Mouse (Mus musculus): Measurements from ENCODE around the gene Olfr331. TPM values are rescaled to one million over a fixed set of nuclear protein-coding genes. Genes with fewer than 3 reads are reported as not detected.
"Not testable (repeated sequence)": the region's sequence is repeated elsewhere in the genome, so short reads cannot be mapped to it uniquely, and the experiment has no call there.

Olfr331 gene
- polyA plus RNA-seq (2016; fragmentation: Nextera tagmentation; extraction: Ambion mirVana): not detected in 2 replicates

DNA sequence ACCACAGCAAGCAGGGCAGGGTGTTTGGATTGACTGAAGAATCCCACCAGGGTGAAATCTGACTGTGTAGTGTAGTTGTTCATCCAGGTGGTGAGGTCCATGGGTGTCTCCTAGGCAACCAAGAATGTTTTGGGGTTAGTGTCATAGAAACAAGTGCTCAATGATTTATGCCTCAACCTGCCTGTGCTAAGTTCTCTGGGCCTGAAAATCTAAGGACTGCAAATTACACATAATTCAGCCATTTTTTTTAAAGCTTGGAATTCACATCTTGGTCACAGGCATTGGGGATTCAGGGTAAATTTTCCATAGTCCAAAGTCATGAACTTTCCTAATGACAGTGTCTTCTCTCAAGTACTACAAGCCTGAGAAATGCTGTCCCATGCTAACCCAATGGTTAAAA, at the start of gene Olfr331:
TSS of gene Olfr331 (minus strand) at position 101 of the 400 bp plus-strand sequence.
- not testable (repeated sequence) for DNase-seq (ENCODE audit: low spot score); H3K4me1 ChIP-seq; H3K4me3 ChIP-seq; H3K9me3 ChIP-seq; H3K36me3 ChIP-seq; H3K27ac ChIP-seq; H3K27me3 ChIP-seq (ENCODE audit: insufficient read depth, poor library complexity, severe bottlenecking)

DNA sequence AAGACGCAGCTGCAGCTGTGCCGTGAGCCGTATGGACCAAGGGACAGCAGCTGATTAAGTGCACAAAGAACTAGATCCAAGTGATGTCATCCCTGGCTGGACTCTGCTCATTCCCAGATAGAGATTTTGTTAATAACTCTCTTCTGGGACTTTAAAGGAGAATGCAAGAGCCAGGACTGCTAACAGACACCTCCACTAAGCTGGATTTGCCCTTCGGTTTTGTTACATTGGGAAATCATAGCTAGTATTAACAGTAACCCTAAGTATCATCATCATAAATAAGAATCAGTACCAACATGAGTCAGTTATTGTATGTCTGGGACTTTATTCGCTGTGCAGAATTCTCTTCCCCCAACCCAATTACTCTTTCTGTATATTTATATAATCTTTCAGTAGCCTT, 44.0 kb upstream of the Olfr331 start, which contains the start of gene Olfr329-ps:
TSS of gene Olfr329-ps (minus strand) at position 101 of the 400 bp plus-strand sequence.
- Histone ChIP-seq H3K27me3 (ENCODE audit: insufficient read depth, poor library complexity, severe bottlenecking) (no peaks in the 10 kb centered on the region), H3K4me1 (no peaks in the 10 kb centered on the region), H3K9me3 (no peaks in the 10 kb centered on the region), H3K36me3 (no peaks in the 10 kb centered on the region), H3K27ac (no peak within 1 kb of the TSS), H3K4me3 (no peak within 1 kb of the TSS)
- no peak for DNase-seq (ENCODE audit: low spot score)
- 75% methylated on average over 5 of the region's 5 CpGs for WGBS

DNA sequence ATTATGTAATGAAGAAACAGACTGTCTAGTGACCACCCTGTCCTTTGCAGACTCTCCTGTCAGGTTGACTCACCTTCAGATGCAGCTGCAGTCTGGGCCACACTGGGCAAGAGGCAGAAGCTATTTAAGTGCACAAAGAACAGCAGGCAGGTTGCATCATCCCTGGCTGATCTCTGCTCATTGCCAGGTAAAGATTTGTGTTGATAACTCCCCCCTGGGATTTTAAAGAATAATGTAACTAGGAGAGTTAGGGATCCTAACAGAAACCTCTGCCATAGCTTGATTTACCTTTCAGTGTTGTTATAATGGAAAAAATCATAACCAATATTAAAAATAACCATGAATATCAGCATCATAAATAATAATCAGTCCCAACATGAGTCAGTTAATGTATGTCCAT, 32.4 kb upstream of the Olfr331 start, which contains the start of gene Olfr330:
TSS of gene Olfr330 (minus strand) at position 101 of the 400 bp plus-strand sequence.
- H3K9me3 ChIP-seq; H3K27ac ChIP-seq; H3K4me1 ChIP-seq; H3K36me3 ChIP-seq; H3K4me3 ChIP-seq; H3K27me3 ChIP-seq (ENCODE audit: insufficient read depth, poor library complexity, severe bottlenecking); DNase-seq (ENCODE audit: low spot score): not testable (repeated sequence)

DNA sequence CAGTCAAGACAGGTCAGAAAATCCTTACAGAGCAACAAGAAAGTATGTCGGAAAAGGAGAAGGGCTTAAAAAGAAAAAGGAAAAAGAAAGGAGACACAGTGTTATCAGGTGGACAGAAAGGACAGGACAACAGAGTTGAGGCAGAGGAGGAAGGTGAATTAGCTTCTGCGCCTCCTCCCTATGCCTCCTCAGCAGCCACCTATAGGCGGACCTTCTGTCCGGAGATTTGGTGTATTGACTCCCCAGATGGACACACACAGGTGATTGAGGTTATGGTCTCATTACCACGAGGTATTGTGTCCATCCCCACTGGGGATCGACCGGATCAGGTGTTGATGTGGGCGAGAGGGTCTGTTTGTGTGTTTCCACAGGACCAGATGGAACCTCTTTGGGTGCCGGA, 17.4 kb upstream of the Olfr331 start:
- H3K4me3 ChIP-seq; H3K27ac ChIP-seq; H3K27me3 ChIP-seq (ENCODE audit: insufficient read depth, poor library complexity, severe bottlenecking); DNase-seq (ENCODE audit: low spot score); H3K4me1 ChIP-seq; H3K9me3 ChIP-seq; H3K36me3 ChIP-seq: not testable (repeated sequence)
- 88% methylated on average over 8 of the region's 9 CpGs for WGBS

DNA sequence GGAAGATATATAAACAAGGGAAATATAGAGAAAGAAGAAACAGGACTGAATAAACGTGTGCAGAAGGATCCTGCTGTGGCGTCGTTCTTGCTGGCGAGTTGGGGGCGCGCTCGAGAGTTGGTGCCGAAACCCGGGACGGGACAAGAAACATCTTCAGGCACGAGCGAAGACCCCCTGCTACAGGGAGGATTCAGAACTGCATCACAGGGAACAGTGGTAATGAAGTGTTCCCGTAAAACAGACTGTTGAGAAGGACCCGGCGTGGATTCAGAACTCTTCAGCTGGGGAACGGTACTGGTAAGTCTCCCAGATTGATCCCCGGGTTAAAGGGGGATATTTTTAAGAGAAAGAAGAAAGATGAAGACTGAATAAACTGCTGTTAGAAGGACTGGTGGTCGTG, 16.5 kb upstream of the Olfr331 start:
- not testable (repeated sequence) for H3K36me3 ChIP-seq; H3K4me1 ChIP-seq; H3K27me3 ChIP-seq (ENCODE audit: insufficient read depth, poor library complexity, severe bottlenecking); H3K4me3 ChIP-seq; DNase-seq (ENCODE audit: low spot score); H3K9me3 ChIP-seq; H3K27ac ChIP-seq
- WGBS: 90% methylated on average over 18 of the region's 18 CpGs

DNA sequence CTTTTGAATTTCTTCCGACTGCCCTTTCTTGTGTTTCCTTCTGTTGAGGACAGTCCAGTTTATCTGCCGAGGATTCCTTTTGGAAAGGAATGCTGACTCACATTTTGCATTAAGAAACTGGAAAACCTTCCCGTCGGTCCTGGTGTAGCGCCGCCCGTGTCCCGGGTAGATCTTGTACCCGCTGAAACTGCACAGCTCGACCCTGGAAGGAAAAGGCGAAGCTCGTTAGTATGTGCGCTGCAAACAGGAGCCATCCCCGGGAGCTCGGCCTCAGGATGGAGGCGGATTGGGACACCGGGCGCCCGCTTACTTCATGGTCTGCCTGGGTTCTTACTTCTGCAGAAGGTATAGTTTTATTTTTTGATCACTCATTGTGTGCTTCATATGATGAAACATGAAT, 6.7 kb upstream of the Olfr331 start:
- 78% methylated on average over 19 of the region's 19 CpGs for WGBS
- H3K27me3 ChIP-seq (ENCODE audit: insufficient read depth, poor library complexity, severe bottlenecking); H3K36me3 ChIP-seq: not testable (repeated sequence)

DNA sequence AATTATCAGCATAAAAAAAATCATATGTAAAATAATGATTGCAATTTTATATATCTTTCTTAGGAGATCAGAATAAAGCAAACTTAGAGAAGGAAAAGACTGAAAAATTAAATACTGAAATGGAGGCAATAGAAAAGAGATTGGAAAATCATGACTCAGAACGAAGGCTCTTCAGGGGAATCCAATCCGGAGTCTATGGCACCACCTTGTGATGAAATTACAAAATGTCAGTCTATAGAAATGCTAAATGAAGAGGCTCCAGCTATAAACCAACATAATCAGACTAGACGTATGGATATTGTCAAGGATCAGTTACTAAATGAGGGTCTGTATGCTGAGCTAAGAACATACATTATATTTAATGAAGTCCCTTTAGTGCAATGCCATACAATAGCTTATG, 3.1 kb downstream of the Olfr331 start:
- 65% methylated on average over 3 of the region's 3 CpGs for WGBS
- Histone ChIP-seq H3K27me3 (ENCODE audit: insufficient read depth, poor library complexity, severe bottlenecking) (no peaks in the 10 kb centered on the region), H3K4me1 (no peaks in the 10 kb centered on the region), H3K4me3 (no peak overlapping the region), H3K27ac (no peak overlapping the region), H3K36me3 (no peaks in the 10 kb centered on the region), H3K9me3 (no peaks in the 10 kb centered on the region)
- DNase-seq (ENCODE audit: low spot score): no peak

More for the DNA sequence above, 6.7 kb upstream of the Olfr331 start:
- not testable (repeated sequence) for H3K4me3 ChIP-seq; DNase-seq (ENCODE audit: low spot score); H3K27ac ChIP-seq; H3K9me3 ChIP-seq; H3K4me1 ChIP-seq

DNA sequence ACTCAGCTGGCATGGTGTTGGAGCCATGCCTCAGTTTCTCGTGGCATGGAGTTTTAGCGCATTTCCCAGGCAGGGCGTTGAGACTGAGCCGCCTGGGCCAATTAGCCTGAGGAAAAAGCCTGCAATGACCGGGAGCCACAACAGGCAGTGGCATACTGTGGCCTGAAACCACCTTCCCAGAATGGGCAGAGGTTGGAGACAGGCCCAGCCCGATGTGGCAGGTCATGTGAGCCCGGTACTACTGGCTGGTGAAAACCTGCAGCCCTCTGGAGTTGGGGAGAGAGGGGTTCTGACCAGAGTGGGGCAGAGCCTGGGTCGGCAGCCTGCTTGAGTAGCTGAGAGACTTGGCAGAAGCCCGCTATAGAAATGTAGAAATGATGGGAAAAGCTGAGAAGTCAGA, 3.6 kb downstream of the Olfr331 start:
- no peak for DNase-seq (ENCODE audit: low spot score)
- WGBS: 81% methylated on average over 9 of the region's 9 CpGs
- no peak overlapping the region for H3K4me3 ChIP-seq
- H3K36me3 ChIP-seq: no peaks in the 10 kb centered on the region
- H3K27me3 ChIP-seq (ENCODE audit: insufficient read depth, poor library complexity, severe bottlenecking): no peaks in the 10 kb centered on the region
- no peaks in the 10 kb centered on the region for H3K9me3 ChIP-seq
- H3K4me1 ChIP-seq: no peaks in the 10 kb centered on the region
- H3K27ac ChIP-seq: no peak overlapping the region

DNA sequence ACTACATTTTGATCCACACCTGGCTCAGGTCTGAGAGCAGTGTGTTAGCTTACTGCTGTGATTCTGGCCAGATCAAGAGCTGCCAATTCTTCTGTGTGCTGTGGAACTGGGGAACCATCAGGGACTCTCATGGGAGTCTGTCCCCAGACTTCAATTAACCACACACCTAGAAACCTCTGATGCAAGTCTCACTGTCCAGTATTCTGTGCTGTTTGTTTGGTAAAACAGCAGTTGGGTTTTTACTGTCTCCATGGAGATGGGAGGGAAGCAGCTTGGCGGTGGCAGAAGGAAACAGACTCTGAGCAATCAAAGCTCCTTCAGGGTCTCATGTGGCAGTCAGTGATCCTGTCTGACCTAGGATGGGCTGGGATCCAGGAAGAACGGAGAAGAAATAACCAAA, 9.9 kb downstream of the Olfr331 start, which contains the start of gene Olfr332:
TSS of gene Olfr332 (minus strand) at position 101 of the 400 bp plus-strand sequence.
- H3K4me1 ChIP-seq: no peaks in the 10 kb centered on the region
- 76% methylated on average over 2 of the region's 2 CpGs for WGBS
- DNase-seq (ENCODE audit: low spot score): no peak
- no peaks in the 10 kb centered on the region for H3K36me3 ChIP-seq
- no peak within 1 kb of the TSS for H3K4me3 ChIP-seq
- no peaks in the 10 kb centered on the region for H3K27me3 ChIP-seq (ENCODE audit: insufficient read depth, poor library complexity, severe bottlenecking)
- H3K27ac ChIP-seq: no peak within 1 kb of the TSS
- no peaks in the 10 kb centered on the region for H3K9me3 ChIP-seq

DNA sequence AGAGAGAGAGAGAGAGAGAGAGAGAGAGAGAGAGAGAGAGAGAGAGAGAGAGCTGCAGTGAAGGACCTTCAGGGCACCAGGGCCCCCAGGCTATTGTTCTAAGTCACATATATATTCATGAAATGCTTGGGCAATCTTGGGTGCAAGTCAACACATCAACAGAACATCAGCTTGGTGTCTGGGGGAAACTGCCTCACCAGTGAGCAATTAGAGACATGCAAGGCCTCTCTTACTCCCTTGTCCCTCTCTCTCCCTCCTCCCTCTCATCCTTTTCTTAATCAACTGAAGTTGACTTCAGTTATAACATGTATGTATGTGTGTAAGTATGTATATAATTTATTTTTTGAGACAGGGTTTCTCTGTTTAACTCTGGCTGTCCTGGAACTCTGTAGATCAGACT, 40.2 kb downstream of the Olfr331 start, which contains the start of gene Olfr30:
TSS of gene Olfr30 (minus strand) at position 101 of the 400 bp plus-strand sequence.
- no peak within 1 kb of the TSS for H3K27ac ChIP-seq
- H3K36me3 ChIP-seq: no peaks in the 10 kb centered on the region
- no peak for DNase-seq (ENCODE audit: low spot score)
- H3K27me3 ChIP-seq (ENCODE audit: insufficient read depth, poor library complexity, severe bottlenecking): no peaks in the 10 kb centered on the region
- no peaks in the 10 kb centered on the region for H3K4me1 ChIP-seq
- H3K4me3 ChIP-seq: no peak within 1 kb of the TSS
- H3K9me3 ChIP-seq: no peaks in the 10 kb centered on the region

DNA sequence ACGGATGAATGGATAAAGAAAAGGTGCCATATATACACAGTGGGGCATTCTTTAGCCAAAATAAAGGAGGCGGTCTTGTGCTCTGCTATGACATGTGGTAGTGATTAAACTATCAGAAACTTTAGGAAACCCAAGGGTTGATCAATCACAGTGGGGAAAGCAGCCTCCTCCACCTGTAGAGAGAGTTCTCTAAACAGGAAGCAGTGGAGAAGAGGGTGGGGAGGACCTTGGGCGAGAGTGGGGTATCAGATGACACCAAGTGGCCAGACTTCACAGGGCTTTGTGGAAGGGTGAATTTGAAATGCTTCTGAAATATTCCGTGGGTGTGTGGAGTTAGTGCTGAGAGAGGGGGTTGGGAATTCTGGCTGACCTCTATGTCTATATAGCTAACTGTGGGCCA, 48.8 kb downstream of the Olfr331 start:
- DNase-seq (ENCODE audit: low spot score): no peak
- WGBS: 60% methylated on average over 4 of the region's 4 CpGs
- H3K27ac ChIP-seq: no peak overlapping the region

DNA sequence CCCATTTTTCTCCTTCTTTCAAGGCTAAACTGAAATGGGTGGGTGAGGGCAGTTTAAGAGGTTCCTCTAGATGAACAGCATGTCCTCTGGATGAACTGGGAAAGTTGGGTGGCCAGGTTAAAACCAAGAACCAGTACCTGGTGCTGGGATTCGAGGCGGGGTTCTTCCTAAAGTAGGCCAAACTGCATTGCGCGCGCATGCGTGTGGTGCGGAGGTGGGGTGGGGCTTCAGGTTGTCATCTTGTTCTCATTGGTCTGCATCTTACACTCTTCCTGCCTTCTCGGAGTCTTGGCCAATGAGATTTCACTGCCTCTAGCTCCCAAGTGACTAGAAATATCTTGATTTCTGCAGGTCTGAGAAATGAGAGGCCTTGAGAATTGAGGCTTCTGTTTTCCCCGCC, 49.6 kb downstream of the Olfr331 start, which contains the start of gene Lypd9:
TSS of gene Lypd9 (minus strand) at position 165 of the 400 bp plus-strand sequence.
- 0 out of 2 replicates have a peak, but pooled peaks cover 3% of the 10 kb centered on the region for H3K9me3 ChIP-seq
- H3K4me3 ChIP-seq: no peak within 1 kb of the TSS
- H3K4me1 ChIP-seq: no peaks in the 10 kb centered on the region
- 92% methylated on average over 9 of the region's 9 CpGs for WGBS
- no peak for DNase-seq (ENCODE audit: low spot score)
- no peaks in the 10 kb centered on the region for H3K36me3 ChIP-seq
- no peak within 1 kb of the TSS for H3K27ac ChIP-seq
- H3K27me3 ChIP-seq (ENCODE audit: insufficient read depth, poor library complexity, severe bottlenecking): 0 out of 2 replicates have a peak, but pooled peaks cover 3% of the 10 kb centered on the region

More for the DNA sequence above, 48.8 kb downstream of the Olfr331 start:
- no peaks in the 10 kb centered on the region for H3K36me3 ChIP-seq
- H3K9me3 ChIP-seq: no peaks in the 10 kb centered on the region
- no peaks in the 10 kb centered on the region for H3K4me1 ChIP-seq
- H3K27me3 ChIP-seq (ENCODE audit: insufficient read depth, poor library complexity, severe bottlenecking): 0 out of 2 replicates have a peak, but pooled peaks cover 3% of the 10 kb centered on the region
- H3K4me3 ChIP-seq: no peak overlapping the region
